Mouse (Mus musculus) C2C12 (cell line): Measurements from ENCODE around the gene Slc7a11.

ENCODE experiments used
- CTCF ChIP-seq: IDR thresholded peaks from one replicate; pipeline ENCODE4 v1.5.1; 2011; ENCODE audit not compliant: control insufficient read depth, insufficient read depth, insufficient read length
- MAX ChIP-seq: IDR thresholded peaks from one replicate; pipeline ENCODE4 v1.6.1; 2011; ENCODE audit warnings: mild to moderate bottlenecking, control low read depth
- MYOG ChIP-seq: IDR thresholded peaks from one replicate; pipeline ENCODE4 v1.6.1; 2011; ENCODE audit not compliant: control insufficient read depth, insufficient read length; ENCODE audit errors: extremely low read depth

- TF ChIP-seq MAX (no peak), CTCF (no peak), MYOG (no peak)
Measured at GRCm38 (mm10) chr3:50375477-50375876, 67.9 kb downstream of the Slc7a11 start.
